Mouse (Mus musculus) midbrain, embryonic 11.5 days (tissue): ENCODE results near the gene Rpl18. TPM values are rescaled to one million over a fixed set of nuclear protein-coding genes. Genes with fewer than 3 reads are reported as not detected.

Experiments
- ATAC-seq: fragments of 200-750 bp; cut with Nextera tagmentation; 2 replicates; pipeline ENCODE4 v1.8.0; 2017; ENCODE audit warnings: moderate TSS enrichment, moderate library complexity; ENCODE audit not compliant: low FRiP score
- DNase-seq: peaks from one replicate; pipeline ENCODE4 v3.0.0; 2015; ENCODE audit warnings: low spot score; ENCODE audit errors: missing footprints
- H3K27ac ChIP-seq: fragments of 300-500 bp; sonication (generic); 2 replicates; pipeline ENCODE4 v1.5.1; 2014; ENCODE audit warnings: low read depth, low read length
- H3K27me3 ChIP-seq: fragments of 300-500 bp; sonication (generic); 2 replicates; pipeline ENCODE4 v1.6.1; 2014; ENCODE audit warnings: mild to moderate bottlenecking, low read length, moderate library complexity, mixed read lengths; ENCODE audit not compliant: control insufficient read depth, insufficient read depth
- H3K36me3 ChIP-seq: fragments of 300-500 bp; sonication (generic); 2 replicates; pipeline ENCODE4 v1.6.1; 2014; ENCODE audit warnings: mild to moderate bottlenecking, low read length, moderate library complexity, mixed read lengths; ENCODE audit not compliant: control insufficient read depth, insufficient read depth
- H3K4me1 ChIP-seq: fragments of 300-500 bp; sonication (generic); 2 replicates; pipeline ENCODE4 v1.6.1; 2014; ENCODE audit warnings: low read length; ENCODE audit not compliant: control insufficient read depth, insufficient read depth
- H3K4me2 ChIP-seq: fragments of 300-500 bp; sonication (generic); 2 replicates; pipeline ENCODE4 v1.6.1; 2014; ENCODE audit warnings: mild to moderate bottlenecking, moderate library complexity
- H3K4me3 ChIP-seq: fragments of 300-500 bp; sonication (generic); 2 replicates; pipeline ENCODE4 v1.5.1; 2014; ENCODE audit warnings: low read depth, low read length
- H3K9ac ChIP-seq: fragments of 300-500 bp; sonication (generic); 2 replicates; pipeline ENCODE4 v1.6.1; 2014; ENCODE audit warnings: low read length
- H3K9me3 ChIP-seq: fragments of 300-500 bp; sonication (generic); 2 replicates; pipeline ENCODE4 v1.6.1; 2016; ENCODE audit warnings: low read length; ENCODE audit not compliant: control insufficient read depth
- WGBS: fragments of 180-500 bp; shearing (Covaris S2); extraction: QIAGEN DNeasy Blood & Tissue Kit; methylation state at CpG from one replicate; pipeline ENCODE4 v1.1.7; 2014; 5-methylcytosine and 5-hydroxymethylcytosine counted together
- polyA plus RNA-seq: library from polyadenylated mRNA; unstranded; fragments of >200 nt; fragmentation: Nextera tagmentation; extraction: Ambion mirVana; gene quantifications from 2 replicates; pipeline ENCODE4 v1.2.1, GENCODE M21; 2014

Rpl18 gene
- polyA plus RNA-seq, 1 experiment from 2014 or later = 933 TPM

DNA sequence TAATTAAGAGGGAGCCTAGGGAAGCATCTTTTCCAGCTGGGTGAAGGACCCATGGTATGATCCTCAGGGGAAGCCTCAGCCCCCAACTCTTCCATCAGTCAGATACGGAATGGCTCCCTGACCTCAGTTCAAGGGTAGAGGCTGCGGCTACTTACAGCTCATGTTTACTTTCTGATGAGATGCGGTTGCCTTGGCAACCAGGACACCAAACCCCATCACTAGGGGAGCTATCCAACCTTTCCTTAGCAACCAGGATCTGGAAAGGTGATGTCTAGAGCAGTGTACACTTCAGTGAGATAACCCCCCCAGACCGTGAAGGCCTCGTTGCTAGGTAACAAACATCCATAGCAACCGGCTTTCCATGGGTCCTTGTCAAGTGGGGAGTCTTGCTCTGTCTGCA, 6.2 kb upstream of the Rpl18 start:
- Histone ChIP-seq H3K9ac (no peak overlapping the region), H3K27ac (no peak overlapping the region), H3K9me3 (no peaks in the 10 kb centered on the region), H3K36me3 (peaks cover 25% of the 10 kb centered on the region), H3K4me2 (no peak overlapping the region), H3K4me3 (no peak overlapping the region), H3K27me3 (no peaks in the 10 kb centered on the region), H3K4me1 (peaks cover 52% of the 10 kb centered on the region)
- WGBS = 34% methylated on average over 6 of the region's 6 CpGs
- ATAC-seq (0 out of 2 replicates have a peak, but pooled peaks have one; percentile 8), DNase-seq (peak; percentile 92)

GRCm38 (mm10) chr7:45709677-45710355, 5.4 kb upstream of the Rpl18 start:
- no peak overlapping the region for H3K4me3 ChIP-seq
- DNase-seq (no peak), ATAC-seq (no peak)
- H3K36me3 ChIP-seq = peaks cover 25% of the 10 kb centered on the region
- H3K4me2 ChIP-seq = no peak overlapping the region
- WGBS = 74% methylated on average over 14 of the region's 14 CpGs
- H3K4me1 ChIP-seq = peaks cover 56% of the 10 kb centered on the region
- H3K27ac ChIP-seq = peak overlapping the region; percentile 50
- no peak overlapping the region for H3K9ac ChIP-seq
- no peaks in the 10 kb centered on the region for H3K27me3 ChIP-seq
- no peaks in the 10 kb centered on the region for H3K9me3 ChIP-seq

DNA sequence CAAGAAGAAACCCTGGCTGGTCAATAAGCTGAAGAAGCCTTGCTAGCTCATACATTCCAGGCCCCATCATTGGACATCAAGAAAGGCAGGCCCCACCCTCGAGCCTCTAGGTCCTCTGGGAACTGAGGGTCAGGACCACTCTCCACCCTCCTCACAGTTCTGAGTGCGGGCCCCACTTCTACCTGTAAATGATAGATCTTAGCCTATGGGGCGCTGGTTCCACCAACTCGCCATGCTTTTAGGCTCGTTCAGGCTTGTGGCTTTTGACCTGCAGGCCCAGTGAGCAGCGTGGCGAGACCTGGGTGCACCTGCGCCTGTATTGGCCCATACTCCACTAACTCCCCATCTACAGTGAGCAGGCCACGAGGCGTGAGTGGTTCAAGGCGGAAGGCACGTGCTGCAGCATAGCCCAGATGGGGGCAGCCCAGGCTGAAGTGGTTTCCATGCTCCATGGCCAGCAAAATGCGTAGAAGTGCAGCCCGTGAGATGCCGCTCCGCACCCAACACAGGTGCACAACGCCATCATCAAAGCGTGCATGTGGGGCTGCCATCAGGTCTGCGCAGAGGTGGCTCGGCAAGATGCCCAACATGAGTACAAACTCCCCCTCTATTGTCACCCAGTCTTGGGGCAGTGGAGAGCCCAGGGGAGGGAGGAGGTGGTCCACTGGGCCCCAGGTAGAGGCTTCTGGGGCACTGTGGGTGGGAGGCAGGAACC, 4.6 kb upstream of the Rpl18 start:
- H3K9ac ChIP-seq = no peak overlapping the region
- H3K9me3 ChIP-seq = no peaks in the 10 kb centered on the region
- DNase-seq (no peak), ATAC-seq (no peak)
- no peaks in the 10 kb centered on the region for H3K27me3 ChIP-seq
- H3K4me3 ChIP-seq = no peak overlapping the region
- no peak overlapping the region for H3K27ac ChIP-seq
- H3K4me2 ChIP-seq = no peak overlapping the region
- peaks cover 25% of the 10 kb centered on the region for H3K36me3 ChIP-seq
- 94% methylated on average over 20 of the region's 20 CpGs for WGBS
- peaks cover 55% of the 10 kb centered on the region for H3K4me1 ChIP-seq

- no peak overlapping the region for H3K4me3 ChIP-seq
- no peak overlapping the region for H3K9ac ChIP-seq
- peaks cover 55% of the 10 kb centered on the region for H3K4me1 ChIP-seq
Observed at GRCm38 (mm10) chr7:45711316-45712021, 3.8 kb upstream of the Rpl18 start.

GRCm38 (mm10) chr7:45712022-45712757, 3.1 kb upstream of the Rpl18 start:
- Histone ChIP-seq H3K36me3 (peaks cover 25% of the 10 kb centered on the region), H3K4me2 (no peak overlapping the region), H3K27me3 (no peaks in the 10 kb centered on the region), H3K27ac (no peak overlapping the region), H3K9ac (no peak overlapping the region), H3K4me1 (peaks cover 54% of the 10 kb centered on the region), H3K4me3 (no peak overlapping the region), H3K9me3 (no peaks in the 10 kb centered on the region)
- ATAC-seq (no peak), DNase-seq (no peak)
- 86% methylated on average over 20 of the region's 21 CpGs for WGBS

More at GRCm38 (mm10) chr7:45711316-45712021, 3.8 kb upstream of the Rpl18 start:
- no peak for DNase-seq
- Histone ChIP-seq H3K4me2 (no peak overlapping the region), H3K9me3 (no peaks in the 10 kb centered on the region), H3K27me3 (no peaks in the 10 kb centered on the region), H3K36me3 (peaks cover 25% of the 10 kb centered on the region), H3K27ac (no peak overlapping the region)
- WGBS = 92% methylated on average over 24 of the region's 24 CpGs
- ATAC-seq = no peak

- no peaks in the 10 kb centered on the region for H3K9me3 ChIP-seq
- H3K27ac ChIP-seq = no peak overlapping the region
- 94% methylated on average over 16 of the region's 16 CpGs for WGBS
- H3K36me3 ChIP-seq = peaks cover 25% of the 10 kb centered on the region
- no peaks in the 10 kb centered on the region for H3K27me3 ChIP-seq
- H3K4me3 ChIP-seq = no peak overlapping the region
- no peak for DNase-seq
- no peak overlapping the region for H3K4me2 ChIP-seq
- H3K4me1 ChIP-seq = peaks cover 43% of the 10 kb centered on the region
- ATAC-seq = no peak
- H3K9ac ChIP-seq = no peak overlapping the region
Observed at GRCm38 (mm10) chr7:45713396-45713795, 1.9 kb upstream of the Rpl18 start.

DNA sequence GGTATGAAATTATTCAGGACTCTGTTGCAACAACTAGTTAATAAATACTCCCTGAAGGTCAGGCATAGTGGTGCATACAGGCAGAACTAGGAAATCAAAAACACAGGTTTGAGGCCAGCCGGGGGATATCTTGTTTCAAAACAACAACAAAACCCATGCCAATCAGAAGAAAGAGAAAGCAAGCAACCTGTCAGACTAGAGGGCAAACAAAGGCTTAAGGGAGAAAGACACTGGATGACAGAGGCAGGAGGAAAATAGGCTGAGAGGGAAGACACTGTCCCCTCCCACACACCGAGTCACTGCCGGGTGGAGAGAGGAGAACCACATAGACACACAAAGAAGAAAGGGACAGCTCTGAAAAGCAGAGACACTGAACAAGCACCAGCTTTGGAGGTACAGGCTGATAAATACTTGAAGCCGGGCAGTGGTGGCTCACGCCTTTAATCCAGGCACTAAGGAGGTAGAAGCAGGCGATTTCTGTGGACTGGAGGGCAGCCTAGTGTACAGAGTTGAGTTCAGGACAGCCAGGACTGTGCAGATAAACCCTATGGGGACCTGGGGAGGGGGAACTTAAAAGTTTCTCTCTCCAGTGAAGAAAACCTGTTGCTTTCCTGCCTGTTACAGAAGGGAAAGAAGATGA, 1.3 kb upstream of the Rpl18 start:
- H3K27ac ChIP-seq = no peak overlapping the region

GRCm38 (mm10) chr7:45714630-45715089, 597 bp upstream of the Rpl18 start:
- peak overlapping the region; percentile 74 for H3K9ac ChIP-seq
- peaks cover 29% of the 10 kb centered on the region for H3K36me3 ChIP-seq
- H3K27me3 ChIP-seq = no peaks in the 10 kb centered on the region
- peak overlapping the region; percentile 93 for H3K4me2 ChIP-seq
- peak overlapping the region; percentile 69 for H3K4me3 ChIP-seq
- WGBS = 11% methylated on average over 14 of the region's 14 CpGs
- no peak for DNase-seq
- no peaks in the 10 kb centered on the region for H3K9me3 ChIP-seq
- peak; percentile 53 for ATAC-seq
- peaks cover 41% of the 10 kb centered on the region for H3K4me1 ChIP-seq
- H3K27ac ChIP-seq = no peak overlapping the region

More for the DNA sequence above, 1.3 kb upstream of the Rpl18 start:
- Histone ChIP-seq H3K9me3 (no peaks in the 10 kb centered on the region), H3K9ac (no peak overlapping the region), H3K4me1 (peaks cover 41% of the 10 kb centered on the region), H3K4me2 (peak overlapping the region; percentile 93), H3K36me3 (peaks cover 25% of the 10 kb centered on the region), H3K4me3 (peak overlapping the region; percentile 69), H3K27me3 (no peaks in the 10 kb centered on the region)
- DNase-seq (no peak), ATAC-seq (no peak)
- 87% methylated on average over 6 of the region's 6 CpGs for WGBS
